Mouse (Mus musculus) CH12.LX (cell line): Measurements from ENCODE around the gene Cnnm3. TPM values are rescaled to one million over a fixed set of nuclear protein-coding genes. Genes with fewer than 3 reads are reported as not detected.

ENCODE experiments used
- DNase-seq: peaks from one replicate; pipeline ENCODE4 v3.0.0-alpha.2; 2013; ENCODE audit errors: extremely low read depth
- H3K27ac ChIP-seq: 2 replicates; pipeline ENCODE4 v1.5.1; 2012; ENCODE audit warnings: low read depth, mild to moderate bottlenecking, control low read depth, moderate library complexity; ENCODE audit not compliant: insufficient read depth
- H3K27me3 ChIP-seq: replicated peaks from 2 replicates; pipeline ENCODE3; 2012; ENCODE audit warnings: inconsistent platforms
- H3K36me3 ChIP-seq, 2 experiments: replicated peaks in 1 of 2; 2 replicates each; pipeline versions ENCODE3 to v1.6.1; 2012; ENCODE audit warnings: inconsistent platforms in 1 of 2, low read length in 1 of 2, mild to moderate bottlenecking in 1 of 2, mixed read lengths in 1 of 2, moderate library complexity in 1 of 2; ENCODE audit not compliant: control insufficient read depth in 1 of 2, insufficient read depth in 1 of 2
- H3K4me1 ChIP-seq, 2 experiments: 2 replicates each; pipeline ENCODE4 v1.6.1; 2012; ENCODE audit warnings: inconsistent platforms in 1 of 2, moderate library complexity in 1 of 2; ENCODE audit not compliant: insufficient read depth in 2 of 2, control insufficient read depth in 1 of 2
- H3K4me2 ChIP-seq: 2 replicates; pipeline ENCODE4 v1.6.1; 2012; ENCODE audit warnings: low read depth, mild to moderate bottlenecking, control low read depth; ENCODE audit not compliant: poor library complexity, insufficient read depth, severe bottlenecking
- H3K4me3 ChIP-seq, 3 experiments: fragments of 150-350 bp in 1 of 3; sonication (generic) in 1 of 3; replicated peaks in 1 of 3; 2 replicates each; pipeline versions ENCODE3 to v1.5.1; 2011 to 2012; ENCODE audit warnings: low read depth in 2 of 3, low read length in 2 of 3, mild to moderate bottlenecking in 2 of 3, moderate library complexity in 2 of 3, control low read depth in 1 of 3, improper control_type of control experiment in 1 of 3, inconsistent platforms in 1 of 3, mixed read lengths in 1 of 3; ENCODE audit not compliant: poor library complexity in 1 of 3
- H3K79me2 ChIP-seq: replicated peaks from 2 replicates; pipeline ENCODE4 v1.6.1; 2012; ENCODE audit warnings: mild to moderate bottlenecking, moderate library complexity; ENCODE audit not compliant: control insufficient read depth, poor library complexity, insufficient read depth, severe bottlenecking; ENCODE audit errors: extremely low read depth
- H3K9ac ChIP-seq: 2 replicates; pipeline ENCODE4 v1.6.1; 2012; ENCODE audit warnings: low read depth, mild to moderate bottlenecking, control low read depth, moderate library complexity; ENCODE audit not compliant: insufficient read depth
- H3K9me3 ChIP-seq: replicated peaks from 2 replicates; pipeline ENCODE3; 2012; ENCODE audit warnings: low read length, inconsistent platforms, mixed read lengths
- CHD1 ChIP-seq: IDR thresholded peaks from 2 replicates; pipeline ENCODE4 v1.6.1; 2012; ENCODE audit warnings: low read depth, low read length, improper control_type of control experiment, inconsistent platforms
- HCFC1 ChIP-seq: IDR thresholded peaks from 2 replicates; pipeline ENCODE4 v1.6.1; 2012; ENCODE audit warnings: low read depth, mild to moderate bottlenecking, inconsistent platforms, low read length, improper control_type of control experiment
- IRF4 ChIP-seq: IDR thresholded peaks from 2 replicates; pipeline ENCODE4 v1.6.1; 2014; ENCODE audit warnings: low read depth, mild to moderate bottlenecking, inconsistent platforms, low read length, improper control_type of control experiment
- JUN ChIP-seq: IDR thresholded peaks from 2 replicates; pipeline ENCODE4 v1.6.1; 2011; ENCODE audit warnings: low read depth, mild to moderate bottlenecking, low read length, improper control_type of control experiment, moderate library complexity; ENCODE audit not compliant: insufficient read depth
- JUND ChIP-seq: conservative IDR thresholded peaks from 2 replicates; pipeline ENCODE4 v1.6.1; 2011; ENCODE audit warnings: low read depth, low read length, improper control_type of control experiment
- MYC ChIP-seq: IDR thresholded peaks from 2 replicates; pipeline ENCODE4 v1.6.1; 2011; ENCODE audit warnings: low read depth, mild to moderate bottlenecking, improper control_type of control experiment, low read length
- NELFE ChIP-seq: IDR thresholded peaks from 2 replicates; pipeline ENCODE4 v1.6.1; 2011; ENCODE audit warnings: low read depth, low read length, improper control_type of control experiment
- RCOR1 ChIP-seq: conservative IDR thresholded peaks from 2 replicates; pipeline ENCODE4 v1.6.1; 2012; ENCODE audit warnings: low read depth, mild to moderate bottlenecking, inconsistent platforms, low read length, improper control_type of control experiment
- UBTF ChIP-seq: IDR thresholded peaks from 2 replicates; pipeline ENCODE4 v1.6.1; 2012; ENCODE audit warnings: low read depth, mild to moderate bottlenecking, inconsistent platforms, low read length, improper control_type of control experiment, moderate library complexity
- USF1 ChIP-seq: IDR thresholded peaks from 2 replicates; pipeline ENCODE4 v1.6.1; 2014; ENCODE audit warnings: low read depth, mild to moderate bottlenecking, inconsistent platforms, low read length, improper control_type of control experiment
- USF2 ChIP-seq: conservative IDR thresholded peaks from 2 replicates; pipeline ENCODE4 v1.6.1; 2011; ENCODE audit warnings: low read depth, low read length, improper control_type of control experiment
- ZKSCAN1 ChIP-seq: IDR thresholded peaks from 2 replicates; pipeline ENCODE4 v1.6.1; 2012; ENCODE audit warnings: low read depth, inconsistent platforms, low read length, improper control_type of control experiment, borderline replicate concordance
- ZMIZ1 ChIP-seq: IDR thresholded peaks from 2 replicates; pipeline ENCODE4 v1.6.1; 2012; ENCODE audit warnings: low read depth, mild to moderate bottlenecking, inconsistent platforms, low read length, improper control_type of control experiment
- dilution Hi-C: fragments of 300-500 bp; cut with MboI; formaldehyde crosslinking; loops from 2 replicates; pipeline ENCODE4 v1.14.3; 2020; ENCODE audit warnings: low sequenced_read_pairs; ENCODE audit not compliant: extremely low pct_unique_long_range_greater_than_20kb, extremely low pct_ligation_motif_present
- in situ Hi-C: fragments of 300-500 bp; cut with MboI; formaldehyde crosslinking; loops from 3 replicates; pipeline ENCODE4 v1.14.3; 2019; ENCODE audit warnings: low sequenced_read_pairs, low pct_ligation_motif_present, low pct_unique_long_range_greater_than_20kb, mixed read lengths
- polyA plus RNA-seq: library from polyadenylated mRNA; unstranded; fragments of >175 nt; gene quantifications from 2 replicates; pipeline ENCODE4 v1.2.1, GENCODE M21; 2012; ENCODE audit warnings: low read depth; ENCODE audit not compliant: insufficient read length
- total RNA-seq, 2 experiments: library from RNA; depleted of rRNA; stranded (reverse); fragments of 300-350 nt in 1 of 2; fragments of >200 nt in 1 of 2; gene quantifications; 2 replicates each; pipeline ENCODE4 v1.2.3; 2012 to 2014

The Cnnm3 gene
- total and polyA plus RNA-seq, 3 experiments, result 3.0 to 9.2 (median 8.8) TPM

DNA sequence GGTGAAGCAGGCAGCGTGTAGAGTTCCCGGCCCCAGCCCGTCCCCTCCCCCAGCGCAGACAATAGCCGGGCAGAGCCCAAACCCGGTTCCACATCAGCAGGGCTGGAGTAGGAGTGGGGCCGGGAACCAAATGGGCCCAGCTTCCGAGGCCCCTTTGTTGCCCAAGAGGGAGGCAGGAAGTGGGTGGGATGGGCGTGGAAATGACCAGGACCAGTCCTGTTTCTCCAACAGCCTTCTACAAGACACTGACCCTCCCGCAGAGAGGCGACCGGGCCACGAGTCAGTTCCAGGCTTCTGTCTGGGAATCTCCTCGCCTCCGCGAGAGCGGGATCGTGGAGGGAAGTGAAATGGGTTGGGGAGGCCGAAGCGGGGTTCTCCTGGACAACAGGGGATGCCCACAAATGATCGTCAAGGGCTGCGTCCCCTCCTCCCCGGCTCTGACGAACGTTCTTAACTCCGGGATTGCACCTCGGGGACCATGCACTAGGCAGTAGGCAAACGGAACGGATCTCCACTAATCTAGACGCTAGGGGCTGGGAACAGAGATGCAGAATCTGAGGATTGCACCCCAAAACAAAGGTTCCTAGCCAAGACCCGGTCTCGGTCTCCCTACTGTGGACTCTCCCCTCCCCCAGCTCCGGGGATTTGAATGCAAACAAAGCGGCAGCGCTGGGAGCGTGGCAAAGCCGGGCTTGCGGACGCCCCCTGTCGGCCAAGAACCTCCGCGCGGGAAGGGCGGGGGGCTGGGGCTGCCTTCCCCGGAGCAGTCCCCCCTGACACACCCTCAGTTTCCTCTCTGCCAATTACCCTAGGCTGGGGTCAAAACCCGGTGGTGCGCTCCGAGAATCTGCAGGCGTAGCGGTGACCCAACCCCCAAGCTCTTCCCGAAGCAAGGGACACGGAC, 45.1 kb downstream of the Cnnm3 start (continued):
- TF ChIP-seq JUN (no peak), ZKSCAN1 (no peak), MYC (peak; percentile 51; the same call in 1 of the 2 replicates), RCOR1 (0 out of 2 replicates have a peak, but pooled peaks have one; percentile 27), IRF4 (peak; percentile 71; the same call in 1 of the 2 replicates), HCFC1 (peak; percentile 57), USF1 (no peak), USF2 (no peak), ZMIZ1 (peak; percentile 33; the same call in 1 of the 2 replicates), CHD1 (0 out of 2 replicates have a peak, but pooled peaks have one; percentile 49), NELFE (peak; percentile 60)

DNA sequence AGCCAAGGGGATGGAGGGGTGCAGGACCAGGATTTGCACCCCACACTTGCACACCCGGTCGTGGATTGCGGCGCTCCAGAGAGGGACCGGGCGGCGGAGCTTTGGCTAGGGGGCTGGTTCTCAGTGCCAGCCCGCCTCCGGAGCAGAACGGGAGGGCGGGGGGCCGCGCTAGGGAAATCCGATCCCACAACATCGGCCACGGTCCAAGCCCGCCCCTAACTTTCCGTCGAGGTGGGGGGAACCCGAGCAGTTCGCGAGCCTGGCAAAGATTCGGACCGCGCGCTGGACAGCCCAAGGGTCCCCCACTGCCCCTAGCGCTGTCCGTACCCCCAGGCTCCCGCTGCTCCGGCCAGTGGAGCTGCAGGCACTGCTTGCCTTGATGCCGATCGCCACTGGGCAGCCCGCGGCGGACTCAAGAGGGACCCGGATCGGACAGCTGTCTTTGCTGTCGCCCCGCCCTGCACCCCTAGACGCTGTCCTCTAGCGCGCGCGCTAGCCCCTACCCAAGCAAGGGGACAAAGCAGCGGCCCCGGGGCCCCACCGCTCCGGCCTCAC, 45.9 kb downstream of the Cnnm3 start:
- H3K9me3 ChIP-seq, result no peaks in the 10 kb centered on the region
- in situ Hi-C loops (loop anchor here (5.0 kb wide), 1 partner anchor 75 kb away; no protein-coding TSS in a partner anchor), dilution Hi-C loops (no loop called here)
- H3K9ac ChIP-seq, result peak overlapping the region; percentile 15
- peaks cover 38% of the 10 kb centered on the region for H3K27me3 ChIP-seq
- peak overlapping the region; percentile 97 for H3K4me2 ChIP-seq
- peak overlapping the region; percentile 58 to 77 (median 71) for H3K4me3 ChIP-seq
- peaks cover 5 to 10% of the 10 kb centered on the region in 2 experiments for H3K36me3 ChIP-seq
- no peaks in the 10 kb centered on the region for H3K79me2 ChIP-seq
- peaks cover 14 to 53% of the 10 kb centered on the region in 2 experiments for H3K4me1 ChIP-seq
- TF ChIP-seq RCOR1 (no peak), JUND (no peak), UBTF (peak; percentile 59; the same call in 1 of the 2 replicates)
- H3K27ac ChIP-seq, result no peak overlapping the region
- DNase-seq, result no peak
